Mouse (Mus musculus) heart, embryonic 14.5 days (tissue): Measurements from ENCODE around the gene Pdgfc. TPM values are rescaled to one million over a fixed set of nuclear protein-coding genes. Genes with fewer than 3 reads are reported as not detected.

ENCODE experiments used
- ATAC-seq: fragments of 200-750 bp; cut with Nextera tagmentation; 2 replicates; pipeline ENCODE4 v1.8.0; 2017; ENCODE audit warnings: low read depth, moderate TSS enrichment; ENCODE audit not compliant: insufficient number of reproducible peaks, insufficient read depth, low FRiP score
- H3K27ac ChIP-seq, 2 experiments: fragments of 200-500 bp in 1 of 2; fragments of 300-500 bp in 1 of 2; sonication (generic) in 1 of 2; replicated peaks in 1 of 2; 2 replicates each; pipeline ENCODE4 v1.5.1; 2012 to 2014; ENCODE audit warnings: low read depth in 2 of 2, low read length in 2 of 2, control low read depth in 1 of 2, mild to moderate bottlenecking in 1 of 2, mixed read lengths in 1 of 2; ENCODE audit not compliant: control insufficient read depth in 1 of 2, insufficient read depth in 1 of 2
- H3K27me3 ChIP-seq: fragments of 300-500 bp; sonication (generic); 2 replicates; pipeline ENCODE4 v1.6.1; 2014; ENCODE audit warnings: mild to moderate bottlenecking, low read length, control low read depth; ENCODE audit not compliant: control insufficient read depth, insufficient read depth
- H3K36me3 ChIP-seq: fragments of 300-500 bp; sonication (generic); 2 replicates; pipeline ENCODE4 v1.6.1; 2014; ENCODE audit warnings: mild to moderate bottlenecking, control low read depth, low read length, mixed read lengths; ENCODE audit not compliant: control insufficient read depth, insufficient read depth
- H3K4me1 ChIP-seq, 2 experiments: fragments of 200-500 bp in 1 of 2; fragments of 300-500 bp in 1 of 2; sonication (generic) in 1 of 2; 2 replicates each; pipeline ENCODE4 v1.6.1; 2012 to 2014; ENCODE audit warnings: low read length in 2 of 2, control low read depth in 1 of 2, mixed read lengths in 1 of 2; ENCODE audit not compliant: control insufficient read depth in 2 of 2, insufficient read depth in 2 of 2
- H3K4me2 ChIP-seq: fragments of 300-500 bp; sonication (generic); 2 replicates; pipeline ENCODE4 v1.6.1; 2014; ENCODE audit warnings: mild to moderate bottlenecking, low read length
- H3K4me3 ChIP-seq, 2 experiments: fragments of 200-500 bp in 1 of 2; fragments of 300-500 bp in 1 of 2; sonication (generic) in 1 of 2; 2 replicates each; pipeline ENCODE4 v1.5.1; 2012 to 2014; ENCODE audit warnings: low read length in 2 of 2, mild to moderate bottlenecking in 2 of 2, control low read depth in 1 of 2, low read depth in 1 of 2, moderate library complexity in 1 of 2; ENCODE audit not compliant: control insufficient read depth in 1 of 2, insufficient read depth in 1 of 2
- H3K9ac ChIP-seq: fragments of 300-500 bp; sonication (generic); 2 replicates; pipeline ENCODE4 v1.6.1; 2014; ENCODE audit warnings: mild to moderate bottlenecking, low read length
- H3K9me3 ChIP-seq: fragments of 300-500 bp; sonication (generic); 2 replicates; pipeline ENCODE4 v1.6.1; 2016; ENCODE audit warnings: low read length, control low read depth; ENCODE audit not compliant: control insufficient read depth
- WGBS: fragments of 180-500 bp; shearing (Covaris S2); extraction: QIAGEN DNeasy Blood & Tissue Kit; methylation state at CpG from one replicate; pipeline ENCODE4 v1.1.7; 2014; 5-methylcytosine and 5-hydroxymethylcytosine counted together
- polyA plus RNA-seq: library from polyadenylated mRNA; unstranded; fragments of >200 nt; fragmentation: Nextera tagmentation; extraction: Ambion mirVana; gene quantifications from 2 replicates; pipeline ENCODE4 v1.2.1, GENCODE M21; 2014

Pdgfc gene
- polyA plus RNA-seq, 1 experiment from 2014 or later, result 4.1 TPM

DNA sequence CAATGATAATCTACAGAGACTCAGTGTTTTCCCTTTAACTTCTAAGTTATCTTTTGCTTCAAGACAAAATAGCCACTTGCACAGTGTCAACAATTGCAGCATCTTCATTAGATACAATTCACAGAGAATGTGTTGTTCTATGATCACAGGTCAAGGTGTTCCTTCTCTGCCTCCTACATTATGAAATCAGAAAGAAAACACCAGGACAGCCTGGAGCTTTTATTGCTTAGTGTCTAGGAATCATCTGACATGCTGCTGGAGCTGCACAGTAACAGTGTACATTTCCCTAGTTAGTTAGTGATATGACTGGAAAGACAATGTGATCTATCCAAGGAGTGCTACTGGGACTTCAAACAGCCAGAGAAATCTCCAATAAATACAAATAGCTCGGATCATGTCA is 118.2 kb downstream of the Pdgfc start:
- H3K36me3 ChIP-seq, result no peaks in the 10 kb centered on the region
- no peak overlapping the region for H3K9ac ChIP-seq
- no peak overlapping the region for H3K27ac ChIP-seq
- no peak for ATAC-seq
- H3K4me1 ChIP-seq, result no peaks in the 10 kb centered on the region
- H3K4me3 ChIP-seq, result no peak overlapping the region
- H3K4me2 ChIP-seq, result no peak overlapping the region
- 54% methylated on average over 1 of the region's 1 CpGs for WGBS
- H3K27me3 ChIP-seq, result no peaks in the 10 kb centered on the region
- H3K9me3 ChIP-seq, result no peaks in the 10 kb centered on the region

DNA sequence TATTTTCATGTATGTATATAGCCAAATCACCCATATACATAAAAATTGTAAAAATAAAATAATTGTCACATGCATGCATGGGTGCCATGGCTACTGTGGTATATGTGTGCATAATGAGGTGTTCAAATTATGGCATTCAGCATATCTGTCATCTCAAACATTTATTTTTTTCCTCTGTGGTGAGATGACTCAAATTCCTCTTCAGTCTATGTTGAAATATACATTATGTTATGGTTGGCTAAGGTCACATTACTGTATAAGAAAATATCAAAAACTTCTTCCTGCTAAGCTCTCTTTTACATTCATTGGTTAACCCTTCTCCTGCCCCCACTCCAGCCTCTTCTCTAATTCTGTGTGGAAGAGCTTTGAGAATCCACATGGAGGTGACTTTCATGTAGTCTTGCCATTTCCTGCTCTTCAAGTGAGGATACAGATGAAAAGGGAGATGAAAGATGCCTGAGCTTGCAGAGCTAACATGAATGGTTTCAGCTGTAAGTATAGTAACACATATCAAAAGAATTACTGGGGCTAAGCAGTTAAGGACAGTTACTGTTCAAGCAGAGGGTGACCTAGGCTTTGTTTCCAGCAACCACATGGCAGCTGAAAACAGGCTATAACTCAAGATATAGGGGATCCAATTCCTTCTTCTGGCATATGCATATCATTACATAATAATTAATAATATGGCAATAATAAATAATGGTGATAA is 124.4 kb downstream of the Pdgfc start:
- H3K4me1 ChIP-seq, result no peaks in the 10 kb centered on the region
- no peaks in the 10 kb centered on the region for H3K27me3 ChIP-seq
- no peak overlapping the region for H3K9ac ChIP-seq
- H3K27ac ChIP-seq, result no peak overlapping the region
- H3K36me3 ChIP-seq, result no peaks in the 10 kb centered on the region
- no peak for ATAC-seq
- no peak overlapping the region for H3K4me2 ChIP-seq
- no peak overlapping the region for H3K4me3 ChIP-seq
- no peaks in the 10 kb centered on the region for H3K9me3 ChIP-seq

DNA sequence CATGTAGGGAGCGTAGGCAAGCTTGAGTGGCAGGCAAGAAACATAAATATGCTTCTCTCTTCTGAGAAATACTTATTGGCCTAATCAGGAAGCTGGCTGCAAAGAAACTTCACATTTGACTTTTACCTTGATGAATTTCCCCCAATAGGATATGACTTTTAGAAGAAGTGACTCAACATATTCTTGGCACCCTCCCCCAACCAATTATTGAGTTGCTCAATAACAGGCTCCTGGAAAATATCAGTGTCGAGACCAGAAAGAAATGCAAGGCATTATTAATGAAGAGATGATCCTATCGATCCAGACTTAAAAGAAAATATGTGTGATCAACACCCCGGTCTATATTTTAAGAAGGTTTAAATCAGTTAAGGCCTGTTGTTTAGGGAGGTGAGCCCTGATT is 125.9 kb downstream of the Pdgfc start:
- Histone ChIP-seq H3K4me2 (no peak overlapping the region), H3K4me1 (no peaks in the 10 kb centered on the region), H3K4me3 (no peak overlapping the region), H3K27ac (no peak overlapping the region), H3K36me3 (no peaks in the 10 kb centered on the region), H3K9ac (no peak overlapping the region), H3K9me3 (no peaks in the 10 kb centered on the region), H3K27me3 (no peaks in the 10 kb centered on the region)
- ATAC-seq, result no peak
- 89% methylated on average over 4 of the region's 4 CpGs for WGBS

DNA sequence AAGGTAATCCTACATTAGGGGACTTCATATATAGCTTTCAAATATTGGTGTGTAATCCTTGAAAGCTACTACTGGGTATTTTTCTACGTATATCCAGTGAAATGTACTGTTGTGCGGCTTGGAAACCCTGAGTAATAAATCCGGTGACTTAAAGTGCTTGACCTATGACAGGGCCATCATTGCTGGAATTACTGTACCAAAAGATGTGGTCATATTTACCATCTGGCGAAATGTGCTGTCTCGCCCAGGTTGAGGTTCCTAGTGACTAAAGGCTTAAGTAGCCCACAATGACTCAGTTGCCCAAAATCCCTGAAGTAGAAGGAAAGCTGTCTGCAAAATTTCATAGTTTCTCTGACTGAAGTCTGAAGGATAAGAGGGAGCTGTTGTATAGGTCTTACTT is 127.9 kb downstream of the Pdgfc start:
- Histone ChIP-seq H3K4me1 (no peaks in the 10 kb centered on the region), H3K4me3 (no peak overlapping the region)
- WGBS, result 89% methylated on average over 5 of the region's 5 CpGs

DNA sequence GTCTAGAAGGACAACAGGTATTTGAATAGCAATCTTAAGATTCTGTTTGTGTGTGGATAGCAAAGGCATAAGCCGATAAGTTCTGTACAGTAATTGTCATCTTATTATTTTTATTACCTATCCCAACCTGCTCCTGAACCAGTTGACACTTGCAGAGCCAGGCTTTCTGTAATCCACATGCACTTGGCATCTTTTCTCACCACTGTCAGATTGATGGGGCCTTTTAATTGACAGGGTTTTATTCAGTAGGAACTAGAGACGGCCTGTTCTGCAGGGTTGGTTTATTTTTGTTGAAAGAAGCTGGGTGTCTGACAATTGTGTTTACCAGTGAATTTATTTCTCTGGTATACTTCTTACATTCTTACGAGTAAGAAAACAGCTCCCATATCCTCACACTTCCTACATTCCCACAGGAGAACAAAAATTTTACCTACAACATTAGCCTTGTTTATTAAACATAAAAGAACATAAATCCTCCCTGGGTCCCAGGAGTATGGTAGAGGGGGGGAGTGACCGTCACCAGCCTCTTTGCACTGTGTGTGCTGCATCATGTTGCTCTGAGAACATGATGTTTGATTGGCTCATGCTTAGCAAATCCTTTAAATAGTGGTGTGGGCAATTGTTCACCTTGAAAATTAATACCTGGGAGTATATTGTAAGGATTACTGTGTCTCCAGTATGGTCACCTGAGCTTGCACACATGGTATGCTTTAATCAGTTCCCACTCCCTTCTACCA is 134.0 kb downstream of the Pdgfc start:
- Histone ChIP-seq H3K36me3 (no peaks in the 10 kb centered on the region), H3K4me1 (no peaks in the 10 kb centered on the region), H3K9me3 (no peaks in the 10 kb centered on the region), H3K4me3 (no peak overlapping the region), H3K27ac (no peak overlapping the region), H3K4me2 (no peak overlapping the region), H3K9ac (no peak overlapping the region), H3K27me3 (no peaks in the 10 kb centered on the region)
- no peak for ATAC-seq
- WGBS, result 73% methylated on average over 4 of the region's 4 CpGs

More for the DNA sequence above, 127.9 kb downstream of the Pdgfc start:
- Histone ChIP-seq H3K36me3 (no peaks in the 10 kb centered on the region), H3K9ac (no peak overlapping the region), H3K27ac (no peak overlapping the region), H3K4me2 (no peak overlapping the region), H3K9me3 (no peaks in the 10 kb centered on the region), H3K27me3 (no peaks in the 10 kb centered on the region)
- ATAC-seq, result no peak

DNA sequence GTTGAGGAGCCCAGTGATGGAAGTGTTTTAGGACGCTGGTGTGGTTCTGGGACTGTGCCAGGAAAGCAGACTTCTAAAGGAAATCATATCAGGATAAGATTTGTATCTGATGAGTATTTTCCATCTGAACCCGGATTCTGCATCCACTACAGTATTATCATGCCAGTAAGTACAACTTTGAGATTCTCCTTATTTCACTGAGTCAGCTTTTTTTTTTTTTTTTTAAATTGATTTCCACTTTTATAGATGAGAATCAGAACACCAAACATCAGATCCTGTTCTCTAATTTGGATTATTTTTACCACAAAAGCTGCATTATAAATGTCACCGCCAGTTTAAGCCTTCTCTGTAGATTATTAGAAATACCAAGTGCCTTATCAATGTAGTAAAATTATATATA is 138.6 kb downstream of the Pdgfc start:
- no peak overlapping the region for H3K4me2 ChIP-seq
- ATAC-seq, result no peak
- no peak overlapping the region for H3K27ac ChIP-seq
- 72% methylated on average over 3 of the region's 3 CpGs for WGBS
- no peaks in the 10 kb centered on the region for H3K9me3 ChIP-seq
- H3K27me3 ChIP-seq, result no peaks in the 10 kb centered on the region
- no peaks in the 10 kb centered on the region for H3K4me1 ChIP-seq
- H3K9ac ChIP-seq, result no peak overlapping the region
- no peak overlapping the region for H3K4me3 ChIP-seq
- no peaks in the 10 kb centered on the region for H3K36me3 ChIP-seq

DNA sequence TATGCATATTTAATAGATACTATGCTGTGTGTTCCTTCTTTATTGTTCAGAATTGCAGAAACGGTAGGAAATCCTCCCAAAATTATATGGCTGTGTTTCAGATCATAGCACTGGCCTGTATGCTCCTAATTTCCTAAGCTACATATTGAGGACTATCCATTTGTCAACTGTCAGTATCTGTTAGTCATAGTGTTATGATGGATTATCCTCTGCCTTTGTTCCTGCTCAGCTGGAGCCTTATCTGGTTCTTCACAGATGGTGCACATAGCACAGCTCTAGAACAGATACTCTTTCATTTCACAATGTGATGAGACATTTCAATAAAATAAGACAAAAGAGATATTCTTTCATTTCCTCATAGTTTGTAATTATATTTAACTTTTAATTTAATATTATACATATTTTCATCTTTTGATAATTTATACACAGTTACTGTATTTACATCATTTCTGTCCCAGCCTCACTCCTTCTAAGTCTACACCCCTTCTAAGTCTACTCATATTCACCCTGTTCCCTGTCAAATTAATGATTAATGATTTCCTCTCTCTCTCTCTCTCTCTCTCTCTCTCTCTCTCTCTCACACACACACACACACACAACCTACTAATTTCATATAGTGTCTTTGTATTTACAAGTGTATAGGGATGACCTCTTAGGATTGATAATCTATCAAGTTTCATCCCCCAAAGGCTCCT is 145.2 kb downstream of the Pdgfc start:
- Histone ChIP-seq H3K27ac (no peak overlapping the region), H3K36me3 (no peaks in the 10 kb centered on the region), H3K9me3 (no peaks in the 10 kb centered on the region), H3K4me3 (no peak overlapping the region), H3K9ac (no peak overlapping the region), H3K4me2 (no peak overlapping the region), H3K4me1 (no peaks in the 10 kb centered on the region), H3K27me3 (no peaks in the 10 kb centered on the region)
- no peak for ATAC-seq
- WGBS, result 91% methylated on average over 1 of the region's 1 CpGs
